Mouse (Mus musculus) lung, embryonic 16.5 days (tissue): Measurements from ENCODE around the gene Ppp1r2. TPM values are rescaled to one million over a fixed set of nuclear protein-coding genes. Genes with fewer than 3 reads are reported as not detected.

Experiments
- ATAC-seq: fragments of 200-750 bp; cut with Nextera tagmentation; 2 replicates; pipeline ENCODE4 v1.8.0; 2017; ENCODE audit warnings: low read depth, mild to moderate bottlenecking, moderate library complexity
- H3K27ac ChIP-seq: fragments of 300-500 bp; sonication (generic); 2 replicates; pipeline ENCODE4 v1.5.1; 2014; ENCODE audit warnings: mild to moderate bottlenecking, control low read depth, low read length
- H3K27me3 ChIP-seq: fragments of 300-500 bp; sonication (generic); 2 replicates; pipeline ENCODE4 v1.6.1; 2014; ENCODE audit warnings: low read depth, low read length, mixed read lengths; ENCODE audit not compliant: control insufficient read depth, insufficient read depth
- H3K36me3 ChIP-seq: fragments of 300-500 bp; sonication (generic); 2 replicates; pipeline ENCODE4 v1.6.1; 2014; ENCODE audit warnings: low read length; ENCODE audit not compliant: control insufficient read depth, insufficient read depth
- H3K4me1 ChIP-seq: fragments of 300-500 bp; sonication (generic); replicated peaks from 2 replicates; pipeline ENCODE4 v1.6.1; 2014; ENCODE audit warnings: low read length, mixed read lengths; ENCODE audit not compliant: control insufficient read depth, insufficient read depth
- H3K4me2 ChIP-seq: fragments of 300-500 bp; sonication (generic); 2 replicates; pipeline ENCODE4 v1.6.1; 2014; ENCODE audit warnings: low read depth, low read length, control low read depth
- H3K4me3 ChIP-seq: fragments of 300-500 bp; sonication (generic); 2 replicates; pipeline ENCODE4 v1.5.1; 2014; ENCODE audit warnings: mild to moderate bottlenecking, low read length, control low read depth
- H3K9ac ChIP-seq: fragments of 300-500 bp; sonication (generic); 2 replicates; pipeline ENCODE4 v1.6.1; 2014; ENCODE audit warnings: low read length, control low read depth
- H3K9me3 ChIP-seq: fragments of 300-500 bp; sonication (generic); 2 replicates; pipeline ENCODE4 v1.6.1; 2016; ENCODE audit warnings: low read length; ENCODE audit not compliant: control insufficient read depth
- WGBS: fragments of 180-500 bp; shearing (Covaris S2); extraction: QIAGEN DNeasy Blood & Tissue Kit; methylation state at CpG from one replicate; pipeline ENCODE4 v1.1.7; 2014; 5-methylcytosine and 5-hydroxymethylcytosine counted together
- polyA plus RNA-seq: library from polyadenylated mRNA; unstranded; fragments of >200 nt; fragmentation: Nextera tagmentation; extraction: Ambion mirVana; gene quantifications from 2 replicates; pipeline ENCODE4 v1.2.1, GENCODE M21; 2015

Gene Ppp1r2
- polyA plus RNA-seq, 1 experiment from 2014 or later = 116 TPM

GRCm38 (mm10) chr16:31233167-31233498 lies 41.9 kb downstream of the Ppp1r2 start:
- Histone ChIP-seq H3K4me2 (peak overlapping the region; percentile 51), H3K4me3 (peak overlapping the region; percentile 19), H3K27ac (no peak overlapping the region), H3K4me1 (peaks cover 11% of the 10 kb centered on the region), H3K27me3 (no peaks in the 10 kb centered on the region), H3K9me3 (no peaks in the 10 kb centered on the region), H3K9ac (no peak overlapping the region), H3K36me3 (no peaks in the 10 kb centered on the region)
- ATAC-seq = 0 out of 2 replicates have a peak, but pooled peaks have one; percentile 10
- WGBS = 13% methylated on average over 4 of the region's 4 CpGs

- H3K36me3 ChIP-seq = no peaks in the 10 kb centered on the region
- no peaks in the 10 kb centered on the region for H3K9me3 ChIP-seq
- H3K4me3 ChIP-seq = no peak overlapping the region
- H3K27ac ChIP-seq = no peak overlapping the region
- ATAC-seq = no peak
- H3K4me1 ChIP-seq = peaks cover 11% of the 10 kb centered on the region
- H3K4me2 ChIP-seq = no peak overlapping the region
- H3K9ac ChIP-seq = no peak overlapping the region
- no peaks in the 10 kb centered on the region for H3K27me3 ChIP-seq
- 49% methylated on average over 5 of the region's 5 CpGs for WGBS
These were observed 42.4 kb downstream of the Ppp1r2 start for GRCm38 (mm10) chr16:31232491-31233166.

DNA sequence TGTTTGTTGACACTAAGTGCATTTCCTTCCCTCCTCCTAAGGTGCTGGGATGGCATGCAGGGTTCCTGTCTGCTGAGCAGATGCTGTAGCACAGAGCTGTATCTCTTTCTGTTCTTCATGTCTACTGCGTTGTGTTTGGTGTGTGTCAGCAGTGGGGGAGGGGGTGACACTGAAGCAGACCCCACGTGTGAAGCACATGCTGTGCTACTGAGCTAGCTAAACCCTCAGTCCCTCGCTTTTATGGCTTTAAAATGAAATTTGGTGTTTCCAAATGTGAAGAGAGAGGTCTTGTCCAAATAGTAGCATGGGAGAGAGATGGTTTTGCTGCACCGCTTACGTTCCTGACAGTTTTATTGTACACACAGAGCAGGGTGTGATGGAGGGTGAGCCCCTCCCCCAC lies 43.5 kb downstream of the Ppp1r2 start:
- Histone ChIP-seq H3K36me3 (no peaks in the 10 kb centered on the region), H3K9ac (no peak overlapping the region), H3K9me3 (no peaks in the 10 kb centered on the region), H3K4me3 (no peak overlapping the region), H3K27me3 (no peaks in the 10 kb centered on the region), H3K4me1 (peaks cover 11% of the 10 kb centered on the region), H3K27ac (no peak overlapping the region), H3K4me2 (no peak overlapping the region)
- 69% methylated on average over 5 of the region's 5 CpGs for WGBS
- ATAC-seq = no peak

GRCm38 (mm10) chr16:31227746-31228145 lies 47.3 kb downstream of the Ppp1r2 start:
- Histone ChIP-seq H3K36me3 (no peaks in the 10 kb centered on the region), H3K4me3 (no peak overlapping the region), H3K9ac (no peak overlapping the region), H3K27ac (no peak overlapping the region), H3K9me3 (no peaks in the 10 kb centered on the region), H3K4me2 (no peak overlapping the region), H3K27me3 (no peaks in the 10 kb centered on the region), H3K4me1 (no peaks in the 10 kb centered on the region)
- 88% methylated on average over 1 of the region's 1 CpGs for WGBS
- no peak for ATAC-seq

DNA sequence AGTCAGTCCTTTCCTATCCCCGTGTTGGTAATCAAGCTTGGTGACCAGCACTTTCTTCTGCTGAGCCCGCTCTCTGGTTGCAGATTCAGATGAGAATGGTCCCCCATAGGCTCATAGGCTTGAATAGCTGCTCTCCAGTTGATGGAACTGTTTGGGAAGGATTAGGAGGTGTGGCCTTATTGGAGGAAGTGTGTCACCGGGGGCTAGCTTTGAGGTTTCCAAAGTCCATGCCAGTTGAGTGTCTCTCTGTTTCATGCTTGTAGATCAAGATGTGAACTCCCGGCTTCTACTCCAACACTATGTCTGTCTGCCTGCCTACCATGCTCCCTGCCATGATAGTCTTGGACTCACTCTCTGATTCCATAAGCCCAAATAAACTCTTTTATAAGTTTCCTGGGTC lies 59.8 kb downstream of the Ppp1r2 start:
- no peak for ATAC-seq
- WGBS = 93% methylated on average over 4 of the region's 4 CpGs
- no peak overlapping the region for H3K4me2 ChIP-seq

GRCm38 (mm10) chr16:31213463-31213862 lies 61.6 kb downstream of the Ppp1r2 start:
- Histone ChIP-seq H3K4me3 (no peak overlapping the region), H3K4me2 (no peak overlapping the region), H3K36me3 (no peaks in the 10 kb centered on the region), H3K4me1 (no peaks in the 10 kb centered on the region), H3K27me3 (no peaks in the 10 kb centered on the region), H3K9ac (no peak overlapping the region), H3K27ac (no peak overlapping the region), H3K9me3 (peaks cover 6% of the 10 kb centered on the region; the same call in 1 of the 2 replicates)
- ATAC-seq = no peak
- WGBS = 78% methylated on average over 6 of the region's 6 CpGs

More for the DNA sequence above, 59.8 kb downstream of the Ppp1r2 start:
- Histone ChIP-seq H3K27me3 (no peaks in the 10 kb centered on the region), H3K27ac (no peak overlapping the region), H3K4me1 (no peaks in the 10 kb centered on the region), H3K9me3 (peaks cover 6% of the 10 kb centered on the region; the same call in 1 of the 2 replicates), H3K36me3 (no peaks in the 10 kb centered on the region), H3K4me3 (no peak overlapping the region), H3K9ac (no peak overlapping the region)

- 0 out of 2 replicates have a peak overlapping the region, but pooled peaks have one; percentile 12 for H3K4me2 ChIP-seq
- H3K4me1 ChIP-seq = no peaks in the 10 kb centered on the region
- peak overlapping the region; percentile 65 for H3K27ac ChIP-seq
- peak; percentile 60 for ATAC-seq
- no peak overlapping the region for H3K4me3 ChIP-seq
- peaks cover 6% of the 10 kb centered on the region; the same call in 1 of the 2 replicates for H3K9me3 ChIP-seq
- H3K36me3 ChIP-seq = no peaks in the 10 kb centered on the region
- no peaks in the 10 kb centered on the region for H3K27me3 ChIP-seq
- WGBS = 53% methylated on average over 9 of the region's 9 CpGs
- no peak overlapping the region for H3K9ac ChIP-seq
These were observed 63.6 kb downstream of the Ppp1r2 start for GRCm38 (mm10) chr16:31211503-31211902.

- Histone ChIP-seq H3K4me3 (no peak overlapping the region), H3K27me3 (no peaks in the 10 kb centered on the region), H3K4me2 (no peak overlapping the region), H3K27ac (no peak overlapping the region), H3K4me1 (no peaks in the 10 kb centered on the region), H3K36me3 (no peaks in the 10 kb centered on the region), H3K9me3 (peaks cover 3% of the 10 kb centered on the region; the same call in 1 of the 2 replicates), H3K9ac (no peak overlapping the region)
- WGBS = 69% methylated on average over 4 of the region's 4 CpGs
- no peak for ATAC-seq
These were observed 64.6 kb downstream of the Ppp1r2 start for GRCm38 (mm10) chr16:31210453-31210852.

DNA sequence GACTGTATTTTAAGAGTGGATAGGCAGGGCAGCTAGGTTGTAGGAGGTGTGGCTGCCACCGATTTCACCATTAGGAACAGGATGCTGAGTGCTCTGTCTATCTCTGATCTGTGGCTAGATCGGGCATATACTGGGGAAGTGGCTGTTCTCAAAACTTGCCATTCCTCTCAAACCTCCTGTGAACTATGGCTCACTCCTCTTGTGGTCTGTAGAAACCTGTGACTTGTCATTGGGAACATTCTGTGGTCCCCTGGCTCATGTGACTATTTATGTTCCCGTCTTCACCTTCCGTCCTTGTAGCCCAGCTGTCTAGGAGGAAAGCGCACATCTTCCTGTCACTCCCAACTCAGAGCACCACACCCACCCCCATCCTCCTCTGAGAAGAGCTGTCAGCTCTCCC lies 65.2 kb downstream of the Ppp1r2 start:
- no peak for ATAC-seq
- no peak overlapping the region for H3K4me3 ChIP-seq
- no peaks in the 10 kb centered on the region for H3K4me1 ChIP-seq
- no peak overlapping the region for H3K4me2 ChIP-seq
- H3K9me3 ChIP-seq = no peaks in the 10 kb centered on the region
- H3K36me3 ChIP-seq = no peaks in the 10 kb centered on the region
- no peaks in the 10 kb centered on the region for H3K27me3 ChIP-seq
- WGBS = 51% methylated on average over 5 of the region's 5 CpGs
- no peak overlapping the region for H3K27ac ChIP-seq
- H3K9ac ChIP-seq = no peak overlapping the region
